Mouse (Mus musculus) myocyte (in vitro differentiated cells): ENCODE results near the gene Ccng2. TPM values are rescaled to one million over a fixed set of nuclear protein-coding genes. Genes with fewer than 3 reads are reported as not detected.

Experiments used
- H3K27me3 ChIP-seq: one replicate; pipeline ENCODE4 v1.6.1; 2011; ENCODE audit not compliant: control insufficient read depth, insufficient read depth, insufficient read length
- H3K36me3 ChIP-seq: one replicate; pipeline ENCODE4 v1.6.1; 2011; ENCODE audit not compliant: control insufficient read depth, insufficient read depth
- H3K4me2 ChIP-seq: one replicate; pipeline ENCODE4 v1.6.1; 2011; ENCODE audit warnings: low read depth, control low read depth
- H3K4me3 ChIP-seq: one replicate; pipeline ENCODE4 v1.5.1; 2011; ENCODE audit warnings: mild to moderate bottlenecking, control low read depth, moderate library complexity
- H3K79me2 ChIP-seq: one replicate; pipeline ENCODE4 v1.6.1; 2011; ENCODE audit not compliant: control insufficient read depth, insufficient read depth
- H3ac ChIP-seq: one replicate; pipeline ENCODE4 v1.6.1; 2011; ENCODE audit not compliant: control insufficient read depth, insufficient read length
- CEBPB ChIP-seq: IDR thresholded peaks from 2 replicates; pipeline ENCODE4 v1.6.1; 2011; ENCODE audit warnings: mild to moderate bottlenecking, moderate library complexity; ENCODE audit not compliant: poor library complexity, insufficient read depth, severe bottlenecking
- E2F4 ChIP-seq: IDR thresholded peaks from one replicate; pipeline ENCODE4 v1.6.1; 2011; ENCODE audit warnings: mild to moderate bottlenecking, control low read depth, moderate library complexity; ENCODE audit not compliant: insufficient read depth
- MAX ChIP-seq: IDR thresholded peaks from one replicate; pipeline ENCODE4 v1.6.1; 2011; ENCODE audit warnings: low read depth, mild to moderate bottlenecking, control low read depth
- MYOD1 ChIP-seq, 3 experiments: IDR thresholded peaks; one replicate each; pipeline ENCODE4 v1.6.1; 2011; ENCODE audit warnings: control low read depth in 2 of 3, low read depth in 2 of 3, mild to moderate bottlenecking in 2 of 3, moderate library complexity in 1 of 3; ENCODE audit not compliant: insufficient read length in 2 of 3, control insufficient read depth in 1 of 3
- MYOG ChIP-seq, 3 experiments: IDR thresholded peaks; one replicate each; pipeline ENCODE4 v1.6.1; 2011; ENCODE audit warnings: control low read depth in 2 of 3, low read depth in 2 of 3, mild to moderate bottlenecking in 2 of 3; ENCODE audit not compliant: insufficient read length in 2 of 3, control insufficient read depth in 1 of 3, insufficient read depth in 1 of 3
- POLR2A ChIP-seq: IDR thresholded peaks from one replicate; pipeline ENCODE4 v1.6.1; 2011; ENCODE audit warnings: low read depth, mild to moderate bottlenecking, control low read depth, moderate library complexity; ENCODE audit not compliant: insufficient read length
- POLR2AphosphoS2 ChIP-seq: IDR thresholded peaks from one replicate; pipeline ENCODE4 v1.6.1; 2011; ENCODE audit warnings: low read depth, control low read depth; ENCODE audit not compliant: insufficient read length
- REST ChIP-seq: IDR thresholded peaks from one replicate; pipeline ENCODE4 v1.6.1; 2011; ENCODE audit warnings: mild to moderate bottlenecking, control low read depth, moderate library complexity; ENCODE audit not compliant: insufficient read depth, insufficient read length
- SRF ChIP-seq: IDR thresholded peaks from one replicate; pipeline ENCODE4 v1.6.1; 2011; ENCODE audit warnings: low read depth; ENCODE audit not compliant: control insufficient read depth, insufficient read length
- TCF12 ChIP-seq: IDR thresholded peaks from one replicate; pipeline ENCODE4 v1.6.1; 2011; ENCODE audit warnings: mild to moderate bottlenecking, control low read depth; ENCODE audit not compliant: poor library complexity, insufficient read depth, severe bottlenecking
- TCF3 ChIP-seq: IDR thresholded peaks from one replicate; pipeline ENCODE4 v1.6.1; 2011; ENCODE audit warnings: low read depth, control low read depth; ENCODE audit not compliant: insufficient read length
- USF1 ChIP-seq: IDR thresholded peaks from one replicate; pipeline ENCODE4 v1.6.1; 2011; ENCODE audit warnings: low read depth, mild to moderate bottlenecking, control low read depth, moderate library complexity
- polyA plus RNA-seq: library from polyadenylated mRNA; unstranded; fragments of >200 nt; fragmentation: generic; extraction: Trizol; gene quantifications from one replicate; pipeline ENCODE4 v1.2.1, GENCODE M21; 2012; ENCODE audit warnings: missing spikeins

Gene Ccng2
- polyA plus RNA-seq, 1 experiment, result 22.9 TPM

GRCm38 (mm10) chr5:93282446-93283107, 15.5 kb downstream of the Ccng2 start:
- Histone ChIP-seq H3K27me3 (no peaks in the 10 kb centered on the region), H3K36me3 (no peaks in the 10 kb centered on the region), H3K4me3 (no peak overlapping the region), H3K79me2 (no peaks in the 10 kb centered on the region), H3K4me2 (peak overlapping the region; percentile 18), H3ac (no peak overlapping the region)
- TF ChIP-seq REST, result no peak
- TF ChIP-seq MYOD1 (IDR thresholded peaks at IDR 0.05; ENCODE audit: control insufficient read depth in 1 of 3, insufficient read length in 2 of 3, low read depth in 2 of 3), result peak in 1 of 3 experiments; percentile 5
- 0 out of 2 replicates have a peak, but pooled peaks have one; percentile 35 for TF ChIP-seq CEBPB

GRCm38 (mm10) chr5:93283109-93283508, 16.1 kb downstream of the Ccng2 start:
- Histone ChIP-seq H3ac (no peak overlapping the region), H3K79me2 (no peaks in the 10 kb centered on the region), H3K36me3 (no peaks in the 10 kb centered on the region), H3K4me3 (no peak overlapping the region), H3K27me3 (no peaks in the 10 kb centered on the region), H3K4me2 (peak overlapping the region; percentile 18)
- no peak for TF ChIP-seq REST
- TF ChIP-seq MYOD1 (IDR thresholded peaks at IDR 0.05; ENCODE audit: control insufficient read depth in 1 of 3, insufficient read length in 2 of 3, low read depth in 2 of 3), result peak in 1 of 3 experiments; percentile 59

- no peak overlapping the region for H3ac ChIP-seq
- H3K27me3 ChIP-seq, result no peaks in the 10 kb centered on the region
- no peak overlapping the region for H3K4me3 ChIP-seq
- no peak overlapping the region for H3K4me2 ChIP-seq
- no peak for TF ChIP-seq MYOG (IDR thresholded peaks at IDR 0.05; ENCODE audit: control insufficient read depth in 1 of 3, insufficient read depth in 1 of 3, insufficient read length in 2 of 3, low read depth in 2 of 3)
- no peak for TF ChIP-seq MYOD1 (IDR thresholded peaks at IDR 0.05; ENCODE audit: control insufficient read depth in 1 of 3, insufficient read length in 2 of 3, low read depth in 2 of 3)
- TF ChIP-seq MAX, result no peak
- TF ChIP-seq CEBPB, result no peak
- TF ChIP-seq USF1, result no peak
- TF ChIP-seq TCF3, result no peak
- no peak for TF ChIP-seq TCF12
- no peak for TF ChIP-seq SRF
- no peak for TF ChIP-seq POLR2A
- no peak for TF ChIP-seq POLR2AphosphoS2
- TF ChIP-seq REST, result no peak
- TF ChIP-seq E2F4, result no peak
- H3K36me3 ChIP-seq, result no peaks in the 10 kb centered on the region
- H3K79me2 ChIP-seq, result no peaks in the 10 kb centered on the region
Observed at GRCm38 (mm10) chr5:93288553-93288952, 21.5 kb downstream of the Ccng2 start.

GRCm38 (mm10) chr5:93290282-93290681, 23.2 kb downstream of the Ccng2 start:
- Histone ChIP-seq H3K4me2 (no peak overlapping the region), H3K36me3 (no peaks in the 10 kb centered on the region), H3ac (no peak overlapping the region), H3K27me3 (no peaks in the 10 kb centered on the region), H3K79me2 (no peaks in the 10 kb centered on the region), H3K4me3 (no peak overlapping the region)
- TF ChIP-seq CEBPB (no peak), POLR2A (no peak), USF1 (no peak), TCF3 (no peak), E2F4 (no peak), REST (no peak), MAX (no peak), MYOG (IDR thresholded peaks at IDR 0.05; ENCODE audit: control insufficient read depth in 1 of 3, insufficient read depth in 1 of 3, insufficient read length in 2 of 3, low read depth in 2 of 3) (no peak), TCF12 (no peak), POLR2AphosphoS2 (no peak), SRF (no peak), MYOD1 (IDR thresholded peaks at IDR 0.05; ENCODE audit: control insufficient read depth in 1 of 3, insufficient read length in 2 of 3, low read depth in 2 of 3) (no peak)

- H3K4me3 ChIP-seq, result no peak overlapping the region
- no peak for TF ChIP-seq MAX
- no peaks in the 10 kb centered on the region for H3K27me3 ChIP-seq
- peak overlapping the region; percentile 46 for H3K4me2 ChIP-seq
- no peaks in the 10 kb centered on the region for H3K79me2 ChIP-seq
- H3ac ChIP-seq, result no peak overlapping the region
- no peaks in the 10 kb centered on the region for H3K36me3 ChIP-seq
Observed at GRCm38 (mm10) chr5:93296341-93296746, 29.3 kb downstream of the Ccng2 start.
